Mouse (Mus musculus): ENCODE data around the gene Mipep. TPM values are rescaled to one million over a fixed set of nuclear protein-coding genes. Genes with fewer than 3 reads are reported as not detected.

Mipep gene
- polyA plus RNA-seq, 1 experiment from 2014 or later: 7.7 TPM

DNA sequence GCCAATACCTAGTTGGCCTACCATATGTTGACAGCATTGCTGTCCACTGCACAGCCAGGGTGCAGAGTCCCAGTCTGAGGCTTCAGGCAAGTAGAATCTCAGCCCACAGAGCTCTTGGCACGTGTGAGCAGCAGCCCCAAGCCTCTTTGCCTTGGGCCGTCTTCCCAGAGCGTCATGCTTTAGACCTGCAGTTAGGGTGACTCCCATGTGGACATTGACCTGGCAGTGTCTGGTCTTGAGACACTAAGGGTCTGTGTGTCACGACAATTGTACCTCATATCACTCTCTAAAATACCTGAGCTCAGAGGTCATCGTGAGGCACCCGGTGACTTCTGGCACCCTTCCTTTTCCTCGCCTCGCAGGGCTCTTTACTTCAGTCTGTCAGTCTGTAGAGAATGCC, 25.3 kb upstream of the Mipep start:
- H3K36me3 ChIP-seq (ENCODE audit: insufficient read depth, low read length): peaks cover 28% of the 10 kb centered on the region; the same call in 1 of the 2 replicates

DNA sequence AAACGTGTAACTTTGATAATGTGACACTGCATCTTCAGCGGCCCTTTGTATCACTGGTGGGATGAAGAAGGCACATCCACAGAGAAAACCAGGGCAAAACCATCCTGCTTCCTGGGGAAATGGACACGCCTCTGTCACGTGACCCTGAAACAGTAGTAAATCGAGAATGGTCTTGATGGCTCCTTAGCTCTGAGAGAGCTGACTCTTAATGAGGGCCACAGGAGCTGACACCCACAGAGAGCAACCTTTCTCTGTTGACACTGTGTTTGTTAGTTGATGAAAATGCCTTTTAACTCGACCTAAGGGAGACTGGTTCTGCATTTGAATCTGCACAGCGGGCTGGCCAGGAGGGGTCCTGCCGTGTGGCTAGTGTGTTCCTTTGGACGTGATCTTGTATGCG, 22.6 kb upstream of the Mipep start:
- TF ChIP-seq EP300 (IDR thresholded peaks at IDR 0.05): no peak
- no peak for TF ChIP-seq CTCF (IDR thresholded peaks at IDR 0.05)
- Histone ChIP-seq H3K9ac (replicated peaks; ENCODE audit: low read depth) (no peak overlapping the region), H3K4me2 (replicated peaks; ENCODE audit: low read depth, low read length) (no peak overlapping the region), H3K27me3 (replicated peaks; ENCODE audit: insufficient read depth, low read length) (no peaks in the 10 kb centered on the region), H3K4me1 (ENCODE audit: insufficient read depth, low read depth, low read length) (peaks cover 3% of the 10 kb centered on the region; the same call in 1 of the 2 replicates), H3K9me3 (ENCODE audit: low read length) (no peaks in the 10 kb centered on the region), H3K4me3 (ENCODE audit: low read depth, low read length) (no peak overlapping the region), H3K27ac (ENCODE audit: low read length) (no peak overlapping the region), H3K36me3 (ENCODE audit: insufficient read depth, low read length) (peaks cover 20% of the 10 kb centered on the region; the same call in 1 of the 2 replicates)
- DNase-seq (ENCODE audit: low spot score) (no peak), ATAC-seq (no peak)
- 79% methylated on average over 10 of the region's 10 CpGs for WGBS

More for the DNA sequence above, 25.3 kb upstream of the Mipep start:
- DNase-seq (ENCODE audit: low spot score) (no peak), ATAC-seq (no peak)
- H3K4me3 ChIP-seq (ENCODE audit: low read depth, low read length): no peak overlapping the region
- 98% methylated on average over 8 of the region's 8 CpGs for WGBS
- no peaks in the 10 kb centered on the region for H3K4me1 ChIP-seq (ENCODE audit: insufficient read depth, low read depth, low read length)
- H3K9ac ChIP-seq (replicated peaks; ENCODE audit: low read depth): no peak overlapping the region
- no peaks in the 10 kb centered on the region for H3K27me3 ChIP-seq (replicated peaks; ENCODE audit: insufficient read depth, low read length)
- H3K4me2 ChIP-seq (replicated peaks; ENCODE audit: low read depth, low read length): no peak overlapping the region
- no peak overlapping the region for H3K27ac ChIP-seq (ENCODE audit: low read length)
- TF ChIP-seq CTCF (IDR thresholded peaks at IDR 0.05) (no peak), EP300 (IDR thresholded peaks at IDR 0.05) (no peak)
- no peaks in the 10 kb centered on the region for H3K9me3 ChIP-seq (ENCODE audit: low read length)

- H3K9ac ChIP-seq (replicated peaks; ENCODE audit: low read depth): no peak overlapping the region
- no peak for ATAC-seq
- H3K4me1 ChIP-seq (ENCODE audit: insufficient read depth, low read depth, low read length): peaks cover 3% of the 10 kb centered on the region; the same call in 1 of the 2 replicates
- no peaks in the 10 kb centered on the region for H3K9me3 ChIP-seq (ENCODE audit: low read length)
- H3K4me2 ChIP-seq (replicated peaks; ENCODE audit: low read depth, low read length): no peak overlapping the region
- H3K4me3 ChIP-seq (ENCODE audit: low read depth, low read length): no peak overlapping the region
- no peak for DNase-seq (ENCODE audit: low spot score)
- H3K36me3 ChIP-seq (ENCODE audit: insufficient read depth, low read length): peaks cover 15% of the 10 kb centered on the region; the same call in 1 of the 2 replicates
- WGBS: 35% methylated on average over 7 of the region's 7 CpGs
- TF ChIP-seq EP300 (IDR thresholded peaks at IDR 0.05) (no peak), CTCF (IDR thresholded peaks at IDR 0.05) (no peak)
- no peaks in the 10 kb centered on the region for H3K27me3 ChIP-seq (replicated peaks; ENCODE audit: insufficient read depth, low read length)
- H3K27ac ChIP-seq (ENCODE audit: low read length): no peak overlapping the region
Measured at GRCm38 (mm10) chr14:60762754-60763153, 21.6 kb upstream of the Mipep start.

GRCm38 (mm10) chr14:60763746-60764145, 20.6 kb upstream of the Mipep start:
- H3K4me1 ChIP-seq (ENCODE audit: insufficient read depth, low read depth, low read length): peaks cover 3% of the 10 kb centered on the region; the same call in 1 of the 2 replicates
- TF ChIP-seq EP300 (IDR thresholded peaks at IDR 0.05) (no peak), CTCF (IDR thresholded peaks at IDR 0.05) (no peak)
- no peak overlapping the region for H3K4me2 ChIP-seq (replicated peaks; ENCODE audit: low read depth, low read length)
- no peak overlapping the region for H3K9ac ChIP-seq (replicated peaks; ENCODE audit: low read depth)
- no peak for DNase-seq (ENCODE audit: low spot score)
- no peak overlapping the region for H3K27ac ChIP-seq (ENCODE audit: low read length)
- no peak for ATAC-seq
- H3K27me3 ChIP-seq (replicated peaks; ENCODE audit: insufficient read depth, low read length): no peaks in the 10 kb centered on the region
- no peak overlapping the region for H3K4me3 ChIP-seq (ENCODE audit: low read depth, low read length)
- no peaks in the 10 kb centered on the region for H3K9me3 ChIP-seq (ENCODE audit: low read length)
- peaks cover 15% of the 10 kb centered on the region; the same call in 1 of the 2 replicates for H3K36me3 ChIP-seq (ENCODE audit: insufficient read depth, low read length)
- 75% methylated on average over 5 of the region's 5 CpGs for WGBS

DNA sequence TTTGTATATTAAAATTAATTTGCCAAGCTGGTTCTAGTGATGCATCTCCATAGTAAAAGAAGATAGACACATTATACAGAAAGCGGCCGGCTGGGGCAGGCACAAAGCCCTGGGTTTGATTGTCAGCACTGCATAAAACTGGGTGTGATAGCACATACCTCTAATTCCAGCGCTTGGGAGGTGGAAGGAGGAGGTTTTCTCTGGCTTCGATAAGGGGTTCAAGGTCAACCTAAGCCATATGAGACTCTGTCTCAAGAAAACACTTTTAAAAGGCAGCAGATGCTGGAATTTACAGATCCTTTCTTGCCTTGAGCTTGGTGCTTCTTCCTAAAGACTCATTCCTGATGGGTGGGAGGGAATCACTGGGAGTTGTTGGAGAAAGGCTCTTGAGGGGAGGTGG, 19.8 kb upstream of the Mipep start:
- no peak for DNase-seq (ENCODE audit: low spot score)
- Histone ChIP-seq H3K36me3 (ENCODE audit: insufficient read depth, low read length) (peaks cover 12% of the 10 kb centered on the region; the same call in 1 of the 2 replicates), H3K4me2 (replicated peaks; ENCODE audit: low read depth, low read length) (no peak overlapping the region), H3K27me3 (replicated peaks; ENCODE audit: insufficient read depth, low read length) (no peaks in the 10 kb centered on the region), H3K4me3 (ENCODE audit: low read depth, low read length) (no peak overlapping the region), H3K9me3 (ENCODE audit: low read length) (no peaks in the 10 kb centered on the region), H3K9ac (replicated peaks; ENCODE audit: low read depth) (no peak overlapping the region), H3K4me1 (ENCODE audit: insufficient read depth, low read depth, low read length) (peaks cover 3% of the 10 kb centered on the region; the same call in 1 of the 2 replicates), H3K27ac (ENCODE audit: low read length) (0 out of 2 replicates have a peak overlapping the region, but pooled peaks have one; percentile 32)
- TF ChIP-seq CTCF (IDR thresholded peaks at IDR 0.05) (no peak), EP300 (IDR thresholded peaks at IDR 0.05) (no peak)
- 68% methylated on average over 4 of the region's 4 CpGs for WGBS
- ATAC-seq: no peak

DNA sequence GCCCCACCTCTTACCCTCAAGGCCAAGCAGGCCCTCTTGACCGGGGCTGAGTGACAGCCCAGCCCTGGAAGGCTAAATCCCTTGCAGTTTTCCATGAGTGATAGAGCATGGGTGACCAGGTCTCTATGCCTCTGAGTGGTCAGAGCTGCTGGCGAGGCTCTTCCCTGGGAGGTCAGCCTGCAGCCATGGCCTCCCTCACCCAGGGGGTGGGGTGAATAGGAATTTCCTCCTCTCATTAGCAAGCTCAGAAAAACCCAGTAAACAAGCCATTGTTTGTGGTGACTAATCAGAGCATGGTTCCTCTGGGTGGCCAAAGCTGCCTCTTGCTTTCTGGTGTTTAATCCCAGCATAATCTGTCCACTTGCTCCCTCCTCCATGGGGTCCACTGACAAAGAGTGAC, 19.3 kb upstream of the Mipep start:
- H3K36me3 ChIP-seq (ENCODE audit: insufficient read depth, low read length): peaks cover 8% of the 10 kb centered on the region; the same call in 1 of the 2 replicates
- no peak overlapping the region for H3K4me3 ChIP-seq (ENCODE audit: low read depth, low read length)
- H3K9ac ChIP-seq (replicated peaks; ENCODE audit: low read depth): no peak overlapping the region
- H3K27ac ChIP-seq (ENCODE audit: low read length): peak overlapping the region; percentile 32; the same call in 1 of the 2 replicates
- DNase-seq (ENCODE audit: low spot score): peak; percentile 56
- no peak for TF ChIP-seq CTCF (IDR thresholded peaks at IDR 0.05)
- TF ChIP-seq EP300 (IDR thresholded peaks at IDR 0.05): peak; percentile 73
- H3K4me1 ChIP-seq (ENCODE audit: insufficient read depth, low read depth, low read length): peaks cover 3% of the 10 kb centered on the region; the same call in 1 of the 2 replicates
- H3K4me2 ChIP-seq (replicated peaks; ENCODE audit: low read depth, low read length): no peak overlapping the region
- H3K27me3 ChIP-seq (replicated peaks; ENCODE audit: insufficient read depth, low read length): no peaks in the 10 kb centered on the region
- no peaks in the 10 kb centered on the region for H3K9me3 ChIP-seq (ENCODE audit: low read length)
- peak; percentile 70 for ATAC-seq
- 38% methylated on average over 2 of the region's 2 CpGs for WGBS
